In the genomic region with DNA sequence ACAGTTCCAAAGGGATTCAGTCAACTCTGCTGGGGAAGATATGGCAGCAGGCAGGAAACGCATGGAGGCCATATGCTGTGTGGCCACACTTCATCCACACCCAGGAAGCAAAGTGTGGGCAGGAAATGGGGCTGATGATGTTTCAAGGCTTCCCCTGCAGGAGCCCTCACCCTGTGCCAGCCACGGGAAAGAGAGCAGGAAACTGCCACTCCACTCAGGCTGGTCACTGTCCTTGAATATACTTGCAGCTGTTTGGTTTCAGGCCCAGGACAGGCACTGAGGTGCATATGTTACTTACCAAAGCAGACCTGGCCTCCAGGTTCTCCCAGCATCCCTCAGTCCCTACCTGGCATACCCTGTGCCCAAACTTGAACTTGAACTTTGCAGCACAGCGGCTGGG, we compare ENCODE assay signal across 11 mouse cellular contexts. TPM values are rescaled to one million over a fixed set of nuclear protein-coding genes. Genes with fewer than 3 reads are reported as not detected.
DNase-seq lines count a peak whose midpoint lies in the region; ATAC-seq lines count a peak whose summit lies in the region.
"Had no signal": no experiment of that assay in that cellular context is flagged by ENCODE, and none has a peak within 500 bp of the region (broad histone marks: within the 10 kb centered on the region; RNA-seq: fewer than 3 reads in every experiment).

No protein-coding gene starts in this region.

- H3K36me3 ChIP-seq in intestine, embryonic 16.5 days (ENCODE audit: control insufficient read depth, insufficient read depth, low read length): no peaks in the 10 kb centered on the region
- H3K36me3 ChIP-seq in neural tube, embryonic 15.5 days: no peaks in the 10 kb centered on the region
- H3K36me3 ChIP-seq: midbrain, embryonic 12.5 days had no signal

- H3K9ac ChIP-seq in intestine, embryonic 16.5 days (ENCODE audit: low read depth, low read length): no peak overlapping the region
- H3K9ac ChIP-seq in neural tube, embryonic 15.5 days (replicated peaks): no peak overlapping the region
- H3K9ac ChIP-seq: midbrain, embryonic 12.5 days had no signal

- no peaks in the 10 kb centered on the region for H3K9me3 ChIP-seq in intestine, embryonic 16.5 days (ENCODE audit: control insufficient read depth, low read length)
- H3K9me3 ChIP-seq in neural tube, embryonic 15.5 days (replicated peaks): no peaks in the 10 kb centered on the region
- H3K9me3 ChIP-seq: midbrain, embryonic 12.5 days had no signal

- H3K27ac ChIP-seq in intestine, embryonic 16.5 days (ENCODE audit: low read length): no peak overlapping the region
- no peak overlapping the region for H3K27ac ChIP-seq in neural tube, embryonic 15.5 days (replicated peaks)
- H3K27ac ChIP-seq: midbrain, embryonic 12.5 days had no signal

- H3K4me1 ChIP-seq in intestine, embryonic 16.5 days (ENCODE audit: control insufficient read depth, insufficient read depth, low read length): no peaks in the 10 kb centered on the region
- 0 out of 2 replicates have a peak, but pooled peaks cover 4% of the 10 kb centered on the region for H3K4me1 ChIP-seq in neural tube, embryonic 15.5 days

- 46% methylated on average over 3 of the region's 3 CpGs for WGBS in intestine, embryonic 16.5 days
- WGBS in neural tube, embryonic 15.5 days: 54% methylated on average over 3 of the region's 3 CpGs

- DNase-seq in heart, adult 11 months: peak; percentile 56
- DNase-seq in heart, postnatal 4 days: no peak
- DNase-seq in thymus, postnatal 4 days: peak; percentile 17
- no peak for DNase-seq in thymus, adult 18-20 months
- DNase-seq in right cerebral cortex, postnatal 14 days: no peak
- DNase-seq: kidney, postnatal 25 days had no signal

- no peak overlapping the region for H3K4me3 ChIP-seq in intestine, embryonic 16.5 days (ENCODE audit: low read length)
- no peak overlapping the region for H3K4me3 ChIP-seq in neural tube, embryonic 15.5 days (replicated peaks)
- H3K4me3 ChIP-seq: midbrain, embryonic 12.5 days had no signal

- ATAC-seq in intestine, embryonic 16.5 days: peak; percentile 47
- ATAC-seq in neural tube, embryonic 15.5 days (ENCODE audit: low FRiP score): no peak
- ATAC-seq in inflammation-experienced regulatory T-cells, adult 6 months: no peak

- H3K27me3 ChIP-seq in intestine, embryonic 16.5 days (replicated peaks; ENCODE audit: control insufficient read depth, insufficient read depth, low read length): no peaks in the 10 kb centered on the region
- no peaks in the 10 kb centered on the region for H3K27me3 ChIP-seq in neural tube, embryonic 15.5 days (replicated peaks)

- H3K4me2 ChIP-seq in intestine, embryonic 16.5 days (ENCODE audit: low read depth, low read length): no peak overlapping the region
- H3K4me2 ChIP-seq in neural tube, embryonic 15.5 days: peak overlapping the region; percentile 37
- H3K4me2 ChIP-seq: midbrain, embryonic 12.5 days had no signal

RNA-seq across cellular contexts. Expression of a gene that starts 2.7 kb away (rescaled TPM):
- total RNA-seq in heart, postnatal 4 days (2021): 1 to 10 TPM; 2.9 to 3.3 TPM
- 1.2 and 1.4 TPM in 2 replicates for polyA plus RNA-seq in intestine, embryonic 16.5 days (2015; fragmentation: Nextera tagmentation; extraction: Ambion mirVana)
- polyA plus RNA-seq in neural tube, embryonic 15.5 days (2015; fragmentation: Nextera tagmentation; extraction: Ambion mirVana): 25.9 and 30.5 TPM in 2 replicates
- polyA plus RNA-seq in inflammation-experienced regulatory T-cells, adult 6 months (2017; shearing (Covaris generic)): under 1 TPM; 0.23 to 0.75 (median 0.37) TPM

RNA-seq across cellular contexts. Expression of a gene that starts 30.3 kb away (rescaled TPM):
- not detected for total RNA-seq in heart, postnatal 4 days (2021)
- polyA plus RNA-seq in intestine, embryonic 16.5 days (2015; fragmentation: Nextera tagmentation; extraction: Ambion mirVana): not detected in 2 replicates
- polyA plus RNA-seq in neural tube, embryonic 15.5 days (2015; fragmentation: Nextera tagmentation; extraction: Ambion mirVana): not detected in 2 replicates
- polyA plus RNA-seq in inflammation-experienced regulatory T-cells, adult 6 months (2017; shearing (Covaris generic)): not detected
- polyA plus RNA-seq: limb, embryonic 11.5 days; midbrain, embryonic 12.5 days had no signal

RNA-seq across cellular contexts. Expression of a gene that starts 34.6 kb away (rescaled TPM):
- total RNA-seq in heart, postnatal 4 days (2021): 10 to 100 TPM in 1 of 2 experiments, not detected in 1; 31.6 TPM
- 3.0 and 3.6 TPM in 2 replicates for polyA plus RNA-seq in intestine, embryonic 16.5 days (2015; fragmentation: Nextera tagmentation; extraction: Ambion mirVana)
- polyA plus RNA-seq in neural tube, embryonic 15.5 days (2015; fragmentation: Nextera tagmentation; extraction: Ambion mirVana): 1.1 and 1.3 TPM in 2 replicates
- polyA plus RNA-seq in inflammation-experienced regulatory T-cells, adult 6 months (2017; shearing (Covaris generic)): 1 to 10 TPM; 2.7 to 8.8 (median 6.8) TPM

Comparison
In these comparisons a context has a peak if more than half of its experiments do, and no peak if none do; other contexts are left out.
1. DNase-seq: peak in heart, adult 11 months (single experiment) and thymus, postnatal 4 days (single experiment); none in heart, postnatal 4 days (single experiment), thymus, adult 18-20 months (0 of 2) and right cerebral cortex, postnatal 14 days (single experiment).
2. RNA of a gene that starts 2.7 kb away (polyA plus RNA-seq): 25.9 to 30.5 TPM in neural tube, embryonic 15.5 days; 1.2 to 1.4 TPM in intestine, embryonic 16.5 days and 0.23 to 0.75 TPM in inflammation-experienced regulatory T-cells, adult 6 months; every median in the first group is over 10 times any median in the second.